Mouse (Mus musculus) neural tube, embryonic 13.5 days (tissue): ENCODE results near the gene Rpusd3. TPM values are rescaled to one million over a fixed set of nuclear protein-coding genes. Genes with fewer than 3 reads are reported as not detected.

Experiments used
- ATAC-seq: fragments of 200-750 bp; cut with Nextera tagmentation; 2 replicates; pipeline ENCODE4 v1.8.0; 2017; ENCODE audit warnings: low read depth, mild to moderate bottlenecking, moderate TSS enrichment, moderate library complexity
- H3K27ac ChIP-seq: fragments of 300-500 bp; sonication (generic); replicated peaks from 2 replicates; pipeline ENCODE4 v1.5.1; 2015; ENCODE audit warnings: moderate library complexity, mild to moderate bottlenecking, inconsistent platforms
- H3K27me3 ChIP-seq: fragments of 300-500 bp; sonication (generic); 2 replicates; pipeline ENCODE4 v1.6.1; 2015; ENCODE audit warnings: mild to moderate bottlenecking, inconsistent platforms
- H3K36me3 ChIP-seq: fragments of 300-500 bp; sonication (generic); 2 replicates; pipeline ENCODE4 v1.6.1; 2015; ENCODE audit warnings: mild to moderate bottlenecking, inconsistent platforms
- H3K4me1 ChIP-seq: fragments of 300-500 bp; sonication (generic); replicated peaks from 2 replicates; pipeline ENCODE4 v1.6.1; 2015; ENCODE audit warnings: inconsistent platforms
- H3K4me2 ChIP-seq: fragments of 300-500 bp; sonication (generic); 2 replicates; pipeline ENCODE4 v1.6.1; 2015; ENCODE audit warnings: inconsistent platforms, mild to moderate bottlenecking, moderate library complexity
- H3K4me3 ChIP-seq: fragments of 300-500 bp; sonication (generic); 2 replicates; pipeline ENCODE4 v1.5.1; 2015; ENCODE audit warnings: mild to moderate bottlenecking, inconsistent platforms
- H3K9ac ChIP-seq: fragments of 300-500 bp; sonication (generic); 2 replicates; pipeline ENCODE4 v1.6.1; 2015; ENCODE audit warnings: moderate library complexity, mild to moderate bottlenecking, inconsistent platforms
- H3K9me3 ChIP-seq: fragments of 300-500 bp; sonication (generic); 2 replicates; pipeline ENCODE4 v1.6.1; 2016; ENCODE audit warnings: inconsistent platforms
- WGBS: fragments of 180-500 bp; shearing (Covaris S2); methylation state at CpG from one replicate; pipeline ENCODE4 v1.1.7; 2015; 5-methylcytosine and 5-hydroxymethylcytosine counted together
- polyA plus RNA-seq: library from polyadenylated mRNA; unstranded; fragments of >200 nt; fragmentation: Nextera tagmentation; extraction: Ambion mirVana; gene quantifications from 2 replicates; pipeline ENCODE4 v1.2.1, GENCODE M21; 2015

The Rpusd3 gene
- polyA plus RNA-seq, 1 experiment from 2014 or later = 19.7 TPM

- peak; percentile 38 for ATAC-seq
- H3K4me1 ChIP-seq = peaks cover 13% of the 10 kb centered on the region
- H3K27me3 ChIP-seq = no peaks in the 10 kb centered on the region
- 41% methylated on average over 9 of the region's 9 CpGs for WGBS
- H3K9ac ChIP-seq = peak overlapping the region; percentile 91
- H3K27ac ChIP-seq = peak overlapping the region; percentile 64; the same call in 1 of the 2 replicates
- peak overlapping the region; percentile 77 for H3K4me2 ChIP-seq
- H3K9me3 ChIP-seq = no peaks in the 10 kb centered on the region
- peak overlapping the region; percentile 84 for H3K4me3 ChIP-seq
- peaks cover 9% of the 10 kb centered on the region for H3K36me3 ChIP-seq
Observed at GRCm38 (mm10) chr6:113442087-113442441, 22.9 kb upstream of the Rpusd3 start.

- Histone ChIP-seq H3K27ac (no peak overlapping the region), H3K4me3 (no peak overlapping the region), H3K27me3 (no peaks in the 10 kb centered on the region), H3K9ac (no peak overlapping the region), H3K36me3 (0 out of 2 replicates have a peak, but pooled peaks cover under 1% of the 10 kb centered on the region), H3K4me2 (no peak overlapping the region), H3K9me3 (no peaks in the 10 kb centered on the region), H3K4me1 (peaks cover 13% of the 10 kb centered on the region)
- no peak; the same call in 1 of the 2 replicates for ATAC-seq
- 53% methylated on average over 7 of the region's 7 CpGs for WGBS
Observed at GRCm38 (mm10) chr6:113441147-113441680, 22.1 kb upstream of the Rpusd3 start.

GRCm38 (mm10) chr6:113440686-113441085 is 21.5 kb upstream of the Rpusd3 start:
- Histone ChIP-seq H3K36me3 (no peaks in the 10 kb centered on the region), H3K4me1 (peaks cover 13% of the 10 kb centered on the region), H3K9me3 (no peaks in the 10 kb centered on the region), H3K4me3 (no peak overlapping the region), H3K9ac (no peak overlapping the region), H3K27ac (no peak overlapping the region), H3K4me2 (no peak overlapping the region), H3K27me3 (no peaks in the 10 kb centered on the region)
- WGBS = 87% methylated on average over 3 of the region's 3 CpGs
- ATAC-seq = no peak

GRCm38 (mm10) chr6:113438721-113439430 is 19.7 kb upstream of the Rpusd3 start:
- Histone ChIP-seq H3K9ac (no peak overlapping the region), H3K27me3 (no peaks in the 10 kb centered on the region), H3K36me3 (no peaks in the 10 kb centered on the region), H3K4me1 (peaks cover 13% of the 10 kb centered on the region), H3K4me2 (no peak overlapping the region), H3K9me3 (no peaks in the 10 kb centered on the region), H3K27ac (no peak overlapping the region), H3K4me3 (no peak overlapping the region)
- ATAC-seq = no peak
- WGBS = 62% methylated on average over 12 of the region's 12 CpGs

- Histone ChIP-seq H3K27me3 (no peaks in the 10 kb centered on the region), H3K4me3 (no peak overlapping the region), H3K4me1 (0 out of 2 replicates have a peak, but pooled peaks cover 3% of the 10 kb centered on the region), H3K9me3 (no peaks in the 10 kb centered on the region), H3K9ac (no peak overlapping the region), H3K36me3 (no peaks in the 10 kb centered on the region), H3K27ac (no peak overlapping the region), H3K4me2 (no peak overlapping the region)
- no peak for ATAC-seq
- 79% methylated on average over 12 of the region's 12 CpGs for WGBS
Observed at GRCm38 (mm10) chr6:113437135-113437534, 18.0 kb upstream of the Rpusd3 start.

- Histone ChIP-seq H3K4me2 (no peak within 1 kb of the TSS), H3K36me3 (no peaks in the 10 kb centered on the region), H3K27me3 (no peaks in the 10 kb centered on the region), H3K4me3 (no peak within 1 kb of the TSS), H3K4me1 (no peaks in the 10 kb centered on the region), H3K9ac (no peak within 1 kb of the TSS), H3K9me3 (no peaks in the 10 kb centered on the region), H3K27ac (no peak within 1 kb of the TSS)
- no peak for ATAC-seq
- 72% methylated on average over 9 of the region's 9 CpGs for WGBS
Observed at GRCm38 (mm10) chr6:113435664-113436205, 16.6 kb upstream of the Rpusd3 start, which contains the start of gene Cidec. Gene Cidec (minus strand): TSS chr6:113435760.

GRCm38 (mm10) chr6:113434691-113435090 is 15.6 kb upstream of the Rpusd3 start:
- H3K4me1 ChIP-seq = no peaks in the 10 kb centered on the region
- no peaks in the 10 kb centered on the region for H3K9me3 ChIP-seq
- H3K4me2 ChIP-seq = no peak overlapping the region
- no peak for ATAC-seq
- H3K36me3 ChIP-seq = no peaks in the 10 kb centered on the region
- no peak overlapping the region for H3K27ac ChIP-seq
- no peaks in the 10 kb centered on the region for H3K27me3 ChIP-seq
- 74% methylated on average over 7 of the region's 7 CpGs for WGBS
- H3K4me3 ChIP-seq = no peak overlapping the region
- H3K9ac ChIP-seq = no peak overlapping the region

GRCm38 (mm10) chr6:113433661-113434060 is 14.5 kb upstream of the Rpusd3 start:
- Histone ChIP-seq H3K9ac (no peak overlapping the region), H3K27ac (no peak overlapping the region), H3K27me3 (no peaks in the 10 kb centered on the region), H3K4me2 (no peak overlapping the region), H3K4me3 (no peak overlapping the region), H3K9me3 (no peaks in the 10 kb centered on the region), H3K4me1 (no peaks in the 10 kb centered on the region), H3K36me3 (no peaks in the 10 kb centered on the region)
- WGBS = 77% methylated on average over 3 of the region's 3 CpGs
- ATAC-seq = no peak

GRCm38 (mm10) chr6:113431801-113432200 is 12.7 kb upstream of the Rpusd3 start:
- Histone ChIP-seq H3K4me1 (no peaks in the 10 kb centered on the region), H3K9me3 (no peaks in the 10 kb centered on the region), H3K27ac (no peak overlapping the region), H3K9ac (no peak overlapping the region), H3K4me2 (no peak overlapping the region), H3K36me3 (no peaks in the 10 kb centered on the region), H3K27me3 (no peaks in the 10 kb centered on the region), H3K4me3 (no peak overlapping the region)
- 55% methylated on average over 3 of the region's 3 CpGs for WGBS
- ATAC-seq = no peak

- no peak overlapping the region for H3K27ac ChIP-seq
- no peak overlapping the region for H3K9ac ChIP-seq
- 65% methylated on average over 3 of the region's 3 CpGs for WGBS
- H3K9me3 ChIP-seq = no peaks in the 10 kb centered on the region
- no peaks in the 10 kb centered on the region for H3K36me3 ChIP-seq
- no peak for ATAC-seq
- H3K4me1 ChIP-seq = no peaks in the 10 kb centered on the region
- no peak overlapping the region for H3K4me3 ChIP-seq
- no peak overlapping the region for H3K4me2 ChIP-seq
- H3K27me3 ChIP-seq = no peaks in the 10 kb centered on the region; the same call in 1 of the 2 replicates
Observed at GRCm38 (mm10) chr6:113430846-113431245, 11.7 kb upstream of the Rpusd3 start.

- ATAC-seq = no peak
- Histone ChIP-seq H3K4me1 (no peaks in the 10 kb centered on the region), H3K4me3 (no peak overlapping the region), H3K27me3 (no peaks in the 10 kb centered on the region; the same call in 1 of the 2 replicates), H3K27ac (no peak overlapping the region), H3K36me3 (no peaks in the 10 kb centered on the region), H3K9me3 (no peaks in the 10 kb centered on the region), H3K9ac (no peak overlapping the region), H3K4me2 (no peak overlapping the region)
- 80% methylated on average over 3 of the region's 3 CpGs for WGBS
Observed at GRCm38 (mm10) chr6:113429965-113430364, 10.8 kb upstream of the Rpusd3 start.

GRCm38 (mm10) chr6:113428006-113428405 is 8.9 kb upstream of the Rpusd3 start:
- Histone ChIP-seq H3K4me3 (no peak overlapping the region), H3K9me3 (no peaks in the 10 kb centered on the region), H3K27me3 (no peaks in the 10 kb centered on the region; the same call in 1 of the 2 replicates), H3K27ac (no peak overlapping the region), H3K4me1 (no peaks in the 10 kb centered on the region), H3K4me2 (no peak overlapping the region), H3K9ac (no peak overlapping the region), H3K36me3 (no peaks in the 10 kb centered on the region)
- 89% methylated on average over 16 of the region's 16 CpGs for WGBS
- no peak for ATAC-seq
